Mouse (Mus musculus) hindbrain, embryonic 16.5 days (tissue): ENCODE data around the gene Gm21885. TPM values are rescaled to one million over a fixed set of nuclear protein-coding genes. Genes with fewer than 3 reads are reported as not detected.

ENCODE experiments used
- ATAC-seq: fragments of 200-750 bp; cut with Nextera tagmentation; 2 replicates; pipeline ENCODE4 v1.8.0; 2017; ENCODE audit warnings: moderate TSS enrichment, moderate library complexity
- H3K27ac ChIP-seq: fragments of 300-500 bp; sonication (generic); 2 replicates; pipeline ENCODE4 v1.5.1; 2014; ENCODE audit warnings: low read depth, mild to moderate bottlenecking, control low read depth, low read length, moderate library complexity
- H3K27me3 ChIP-seq: fragments of 300-500 bp; sonication (generic); replicated peaks from 2 replicates; pipeline ENCODE4 v1.6.1; 2014; ENCODE audit warnings: low read length; ENCODE audit not compliant: control insufficient read depth, insufficient read depth
- H3K36me3 ChIP-seq: fragments of 300-500 bp; sonication (generic); 2 replicates; pipeline ENCODE4 v1.6.1; 2014; ENCODE audit warnings: mild to moderate bottlenecking, low read length, moderate library complexity, mixed read lengths; ENCODE audit not compliant: control insufficient read depth, insufficient read depth
- H3K4me1 ChIP-seq: fragments of 300-500 bp; sonication (generic); 2 replicates; pipeline ENCODE4 v1.6.1; 2014; ENCODE audit warnings: low read depth, low read length; ENCODE audit not compliant: control insufficient read depth, insufficient read depth
- H3K4me2 ChIP-seq: fragments of 300-500 bp; sonication (generic); 2 replicates; pipeline ENCODE4 v1.6.1; 2014; ENCODE audit warnings: mild to moderate bottlenecking, low read length, control low read depth, moderate library complexity
- H3K4me3 ChIP-seq: fragments of 300-500 bp; sonication (generic); 2 replicates; pipeline ENCODE4 v1.5.1; 2014; ENCODE audit warnings: mild to moderate bottlenecking, low read length, control low read depth, moderate library complexity
- H3K9ac ChIP-seq: fragments of 300-500 bp; sonication (generic); 2 replicates; pipeline ENCODE4 v1.6.1; 2014; ENCODE audit warnings: low read depth, mild to moderate bottlenecking, control low read depth, low read length, moderate library complexity
- H3K9me3 ChIP-seq: fragments of 300-500 bp; sonication (generic); 2 replicates; pipeline ENCODE4 v1.6.1; 2014; ENCODE audit warnings: mild to moderate bottlenecking, low read length, moderate library complexity; ENCODE audit not compliant: control insufficient read depth
- WGBS: fragments of 180-500 bp; shearing (Covaris S2); extraction: QIAGEN DNeasy Blood & Tissue Kit; methylation state at CpG from one replicate; pipeline ENCODE4 v1.1.7; 2014; 5-methylcytosine and 5-hydroxymethylcytosine counted together
- polyA plus RNA-seq: library from polyadenylated mRNA; unstranded; fragments of >200 nt; fragmentation: Nextera tagmentation; extraction: Ambion mirVana; gene quantifications from 2 replicates; pipeline ENCODE4 v1.2.1, GENCODE M21; 2015

Gm21885 gene
- polyA plus RNA-seq, 1 experiment from 2014 or later, result not detected

DNA sequence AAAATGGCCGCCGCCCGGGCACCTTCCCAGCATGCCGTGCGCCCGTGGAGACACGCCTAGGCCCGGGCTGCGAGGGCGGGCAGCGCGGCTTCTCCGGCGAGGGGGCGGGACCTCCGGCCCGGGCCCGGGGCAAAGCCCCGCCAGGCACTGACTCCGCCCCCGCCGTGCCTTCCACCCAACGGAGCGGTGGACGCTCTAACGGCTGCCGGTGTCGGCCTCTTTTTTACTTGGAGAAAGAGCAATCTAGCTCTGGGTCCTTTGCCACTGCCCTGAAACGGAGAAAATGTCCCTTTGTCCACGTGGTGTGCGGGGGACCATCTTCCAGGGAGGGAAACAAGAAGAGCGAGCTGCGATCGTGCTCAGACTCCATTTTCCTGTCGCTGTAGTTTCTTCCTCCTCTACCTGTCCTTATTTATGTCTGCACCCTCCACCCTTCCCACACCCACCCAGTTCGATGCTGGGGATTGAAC is 40.3 kb downstream of the Gm21885 start, which contains the start of gene Luc7l3:
Gene Luc7l3, minus strand, starts transcription at position 58 of the 470 bp plus-strand sequence.
- H3K9me3 ChIP-seq, result no peaks in the 10 kb centered on the region
- H3K27ac ChIP-seq, result peak within 1 kb of the TSS; percentile 89
- peak within 1 kb of the TSS; percentile 100 for H3K9ac ChIP-seq
- under 1% methylated on average over 26 of the region's 36 CpGs for WGBS
- H3K36me3 ChIP-seq, result no peaks in the 10 kb centered on the region
- H3K27me3 ChIP-seq, result no peaks in the 10 kb centered on the region
- peaks cover 36% of the 10 kb centered on the region for H3K4me1 ChIP-seq
- ATAC-seq, result peak; percentile 95
- H3K4me2 ChIP-seq, result peak within 1 kb of the TSS; percentile 64
- H3K4me3 ChIP-seq, result peak within 1 kb of the TSS; percentile 99

- no peak for ATAC-seq
- peak overlapping the region; percentile 64 for H3K4me2 ChIP-seq
- 48% methylated on average over 5 of the region's 5 CpGs for WGBS
Measured at GRCm38 (mm10) chr11:94322636-94323035, 41.0 kb downstream of the Gm21885 start.

GRCm38 (mm10) chr11:94323271-94323925 is 41.7 kb downstream of the Gm21885 start:
- H3K4me3 ChIP-seq, result no peak overlapping the region
- no peaks in the 10 kb centered on the region for H3K9me3 ChIP-seq
- H3K27ac ChIP-seq, result no peak overlapping the region
- ATAC-seq, result no peak
- no peak overlapping the region for H3K9ac ChIP-seq
- H3K36me3 ChIP-seq, result no peaks in the 10 kb centered on the region
- no peaks in the 10 kb centered on the region for H3K27me3 ChIP-seq
- peaks cover 25% of the 10 kb centered on the region for H3K4me1 ChIP-seq
- no peak overlapping the region for H3K4me2 ChIP-seq
- WGBS, result 74% methylated on average over 5 of the region's 5 CpGs

More at GRCm38 (mm10) chr11:94322636-94323035, 41.0 kb downstream of the Gm21885 start:
- Histone ChIP-seq H3K9me3 (no peaks in the 10 kb centered on the region), H3K4me3 (peak overlapping the region; percentile 99), H3K36me3 (no peaks in the 10 kb centered on the region), H3K27ac (peak overlapping the region; percentile 89), H3K4me1 (peaks cover 31% of the 10 kb centered on the region), H3K27me3 (no peaks in the 10 kb centered on the region), H3K9ac (peak overlapping the region; percentile 100)

- ATAC-seq, result no peak
- Histone ChIP-seq H3K4me1 (peaks cover 22% of the 10 kb centered on the region), H3K9ac (no peak overlapping the region), H3K9me3 (no peaks in the 10 kb centered on the region), H3K4me3 (no peak overlapping the region), H3K4me2 (no peak overlapping the region), H3K36me3 (no peaks in the 10 kb centered on the region), H3K27ac (no peak overlapping the region), H3K27me3 (no peaks in the 10 kb centered on the region)
- 86% methylated on average over 5 of the region's 5 CpGs for WGBS
Measured at GRCm38 (mm10) chr11:94324618-94325017, 42.9 kb downstream of the Gm21885 start.

DNA sequence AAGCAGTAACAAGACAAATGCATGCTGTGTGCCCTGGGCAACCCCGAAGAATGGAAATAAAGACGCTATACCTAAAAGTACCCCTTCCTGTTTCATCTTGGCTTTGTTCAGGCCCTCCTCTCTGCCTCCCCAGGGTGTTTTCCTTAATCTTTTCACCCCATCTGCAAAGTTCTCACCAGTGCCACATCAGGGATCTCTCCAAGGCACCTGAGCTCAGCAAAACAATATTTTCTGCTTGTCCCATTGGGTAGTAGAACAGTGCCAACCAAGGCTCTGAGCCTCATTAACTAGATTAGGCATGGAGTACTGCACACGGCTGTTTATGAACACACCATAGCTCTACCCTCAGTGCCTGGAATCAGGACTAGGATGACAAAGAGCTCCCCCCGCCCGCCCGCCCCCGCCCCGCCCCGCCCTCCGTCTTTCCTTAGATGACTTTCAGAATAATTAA is 45.3 kb downstream of the Gm21885 start:
- Histone ChIP-seq H3K36me3 (no peaks in the 10 kb centered on the region), H3K9me3 (no peaks in the 10 kb centered on the region), H3K27ac (peak overlapping the region; percentile 100), H3K4me2 (peak overlapping the region; percentile 83), H3K27me3 (no peaks in the 10 kb centered on the region), H3K4me1 (peaks cover 30% of the 10 kb centered on the region), H3K9ac (peak overlapping the region; percentile 65), H3K4me3 (peak overlapping the region; percentile 86)
- peak; percentile 73 for ATAC-seq
- WGBS, result 1% methylated on average over 10 of the region's 10 CpGs

DNA sequence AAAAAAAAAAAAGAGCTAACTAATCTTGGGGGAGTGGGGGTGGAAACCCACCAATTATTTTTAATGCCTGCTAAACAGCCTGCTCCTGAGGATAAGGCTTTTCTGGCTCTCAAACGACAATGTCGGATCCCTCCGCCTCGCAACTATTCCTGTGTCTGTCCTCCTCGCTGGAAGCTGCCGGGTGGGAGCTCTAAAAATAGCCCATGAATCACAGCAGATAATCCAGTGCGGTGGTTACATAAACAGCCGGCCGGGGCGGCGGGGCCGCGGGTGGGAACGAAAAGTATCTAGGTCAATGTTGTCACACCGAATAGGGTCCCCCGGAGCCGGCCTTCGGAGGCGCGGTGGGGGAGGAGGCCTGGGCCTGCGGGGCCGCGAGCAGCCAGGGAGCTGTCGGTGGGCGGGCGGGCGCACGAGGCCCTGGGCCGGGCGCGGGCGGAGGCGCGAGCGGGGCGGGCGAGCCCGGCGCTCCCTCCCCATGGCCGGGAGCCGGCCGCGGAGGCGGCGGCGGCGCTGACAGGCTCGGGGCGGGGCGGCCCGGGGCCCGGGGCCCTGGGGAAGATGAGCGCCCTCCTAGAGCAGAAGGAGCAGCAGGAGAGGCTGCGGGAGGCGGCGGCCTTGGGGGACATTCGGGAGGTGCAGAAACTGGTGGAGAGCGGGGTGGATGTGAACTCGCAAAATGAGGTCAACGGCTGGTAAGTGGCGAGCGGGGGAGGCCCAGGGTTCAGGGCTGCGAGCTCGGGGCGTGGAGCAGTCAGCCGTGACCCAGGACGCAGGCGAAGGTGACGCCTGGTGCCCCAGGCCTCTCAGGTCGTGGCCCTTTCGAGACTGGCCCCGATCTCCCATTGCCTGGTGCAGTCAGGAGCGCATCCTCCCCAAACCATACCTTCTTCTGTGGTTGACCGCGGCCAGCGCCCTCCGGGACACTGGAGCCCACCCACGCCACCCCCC is 46.3 kb downstream of the Gm21885 start, which contains the start of gene Ankrd40:
Gene Ankrd40, plus strand, starts transcription at position 309 of the 951 bp plus-strand sequence.
- WGBS, result under 1% methylated on average over 68 of the region's 78 CpGs
- ATAC-seq, result peak; percentile 90
- no peaks in the 10 kb centered on the region for H3K36me3 ChIP-seq
- H3K9ac ChIP-seq, result peak within 1 kb of the TSS; percentile 98
- no peaks in the 10 kb centered on the region for H3K9me3 ChIP-seq
- peak within 1 kb of the TSS; percentile 83 for H3K4me2 ChIP-seq
- H3K27me3 ChIP-seq, result no peaks in the 10 kb centered on the region
- H3K4me1 ChIP-seq, result peaks cover 32% of the 10 kb centered on the region
- peak within 1 kb of the TSS; percentile 86 for H3K4me3 ChIP-seq
- H3K27ac ChIP-seq, result peak within 1 kb of the TSS; percentile 100

- H3K27ac ChIP-seq, result peak overlapping the region; percentile 100
- H3K9ac ChIP-seq, result peak overlapping the region; percentile 98
- H3K36me3 ChIP-seq, result no peaks in the 10 kb centered on the region
- peaks cover 32% of the 10 kb centered on the region for H3K4me1 ChIP-seq
- ATAC-seq, result no peak; the same call in 1 of the 2 replicates
- H3K9me3 ChIP-seq, result no peaks in the 10 kb centered on the region
- WGBS, result under 1% methylated on average over 10 of the region's 10 CpGs
- H3K4me3 ChIP-seq, result peak overlapping the region; percentile 86
- H3K27me3 ChIP-seq, result no peaks in the 10 kb centered on the region
- peak overlapping the region; percentile 83 for H3K4me2 ChIP-seq
Measured at GRCm38 (mm10) chr11:94328644-94329025, 47.0 kb downstream of the Gm21885 start.

GRCm38 (mm10) chr11:94329270-94329891 is 47.7 kb downstream of the Gm21885 start:
- Histone ChIP-seq H3K4me1 (peaks cover 32% of the 10 kb centered on the region), H3K27ac (no peak overlapping the region; the same call in 1 of the 2 replicates), H3K4me2 (peak overlapping the region; percentile 83), H3K27me3 (no peaks in the 10 kb centered on the region), H3K4me3 (no peak overlapping the region; the same call in 1 of the 2 replicates), H3K9me3 (no peaks in the 10 kb centered on the region), H3K9ac (no peak overlapping the region), H3K36me3 (peaks cover 2% of the 10 kb centered on the region; the same call in 1 of the 2 replicates)
- 40% methylated on average over 4 of the region's 4 CpGs for WGBS
- no peak for ATAC-seq
